Mouse (Mus musculus) retina, adult 2 months (tissue): ENCODE results near the gene Chtop.

Experiments
- DNase-seq: peaks from one replicate; pipeline ENCODE4 v3.0.0-alpha.2; 2012; ENCODE audit warnings: low read depth, low spot score

The Chtop gene

DNA sequence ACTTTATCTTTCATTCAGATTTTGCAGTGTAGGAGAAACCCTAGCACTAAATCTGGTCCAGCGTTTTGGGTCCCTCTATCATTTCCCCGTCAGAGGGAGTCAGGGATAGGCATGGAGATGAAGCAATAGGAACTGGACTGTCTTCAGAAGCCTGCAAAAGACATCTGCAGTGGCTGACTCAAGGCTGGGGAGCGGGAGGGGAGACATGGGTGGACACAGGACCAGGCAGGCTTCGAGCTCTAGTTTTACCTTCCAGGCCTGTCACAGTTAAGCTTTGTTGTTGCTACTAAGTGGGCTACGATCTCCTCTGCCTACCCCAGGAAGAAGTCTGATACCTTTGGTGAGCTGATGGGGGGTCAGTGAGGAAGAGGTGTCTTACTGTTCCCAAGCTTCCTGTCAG is 3.0 kb upstream of the Chtop start:
- no peak for DNase-seq

DNA sequence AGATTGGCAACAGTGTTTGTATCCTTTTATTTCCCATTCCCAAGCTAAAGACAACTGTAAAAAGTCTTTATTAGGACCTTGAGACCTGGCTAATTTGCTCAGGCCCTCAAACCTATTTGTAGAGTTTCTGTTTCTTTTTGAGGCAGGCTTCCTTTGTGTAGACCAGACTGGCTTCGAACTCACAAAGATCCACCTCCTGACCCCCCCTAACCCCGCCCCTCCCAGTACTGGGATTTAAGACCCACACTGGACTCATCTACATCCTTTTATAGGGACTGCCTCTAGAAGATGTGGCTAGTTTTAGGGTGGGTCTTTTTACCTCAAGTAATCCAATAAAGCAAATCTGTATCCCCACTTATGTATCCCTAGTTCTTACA is 437 bp upstream of the Chtop start:
- DNase-seq = no peak

DNA sequence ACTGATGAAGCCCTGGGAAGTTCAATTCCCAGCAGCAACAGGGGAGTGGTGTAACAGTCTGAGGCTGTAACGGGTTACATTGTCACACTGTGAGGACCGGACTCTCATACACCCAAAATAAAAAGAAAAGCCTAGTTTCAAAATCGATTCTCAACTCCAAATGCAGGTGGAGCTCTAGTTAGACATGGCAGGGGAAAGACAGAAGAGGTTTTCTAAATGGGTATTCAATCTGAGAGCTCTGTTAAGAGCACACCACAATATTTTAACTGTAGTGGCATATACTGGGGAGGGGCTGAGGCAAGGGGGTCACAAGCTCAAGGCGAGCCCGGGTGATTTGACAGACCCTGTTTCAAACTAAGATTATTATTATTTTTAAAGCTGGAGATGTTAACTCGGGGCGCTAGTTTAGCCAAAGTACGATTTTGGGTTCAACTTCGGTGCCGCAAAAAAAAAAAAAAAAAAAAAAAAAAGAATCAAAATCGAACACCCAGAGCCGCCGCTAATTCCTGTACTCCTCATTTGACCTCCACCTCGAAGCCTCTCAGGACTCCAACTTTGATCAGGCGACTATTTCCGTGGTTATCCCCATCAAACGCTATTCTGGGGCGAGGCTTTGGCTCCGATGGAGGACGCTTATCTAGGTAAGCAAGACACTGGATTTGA is 880 bp downstream of the Chtop start:
- DNase-seq = no peak

DNA sequence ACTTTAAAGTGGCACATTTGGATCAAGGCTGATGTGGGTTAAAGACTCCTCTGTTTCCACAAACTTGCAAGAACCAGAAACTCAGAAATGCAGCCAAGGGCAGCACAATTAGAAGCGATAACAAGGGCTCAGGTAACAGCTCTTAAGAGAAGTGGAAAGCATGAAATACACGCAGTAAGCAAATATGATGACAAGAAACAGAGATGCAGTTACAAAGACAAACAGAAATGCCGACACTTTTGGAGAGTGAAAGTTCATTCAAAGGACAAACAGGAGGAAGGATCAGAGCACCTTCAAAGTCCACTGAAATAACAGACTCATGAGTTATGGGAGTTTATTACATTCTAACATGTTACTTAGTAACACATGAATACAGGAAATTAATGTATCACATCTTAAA is 2.9 kb downstream of the Chtop start:
- DNase-seq = no peak

DNA sequence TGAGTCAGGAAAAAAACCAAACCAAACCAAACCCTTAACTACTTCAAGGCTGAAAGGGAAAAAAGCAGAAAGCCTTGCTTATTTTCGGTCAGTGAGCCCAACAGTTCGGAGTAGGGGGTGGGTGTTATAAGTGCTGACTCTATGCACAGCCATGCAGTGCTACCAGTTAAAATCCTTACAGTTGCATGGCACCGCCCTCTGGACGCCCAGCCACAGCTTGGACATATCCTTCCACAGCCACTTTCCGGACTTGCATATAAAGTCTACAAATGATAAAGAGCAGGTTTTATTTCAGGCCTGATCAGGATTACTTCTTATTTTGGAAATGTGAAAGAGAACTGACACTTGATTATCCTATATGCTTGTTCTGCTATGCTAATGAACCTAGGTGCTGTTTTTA is 4.1 kb downstream of the Chtop start:
- DNase-seq = no peak

DNA sequence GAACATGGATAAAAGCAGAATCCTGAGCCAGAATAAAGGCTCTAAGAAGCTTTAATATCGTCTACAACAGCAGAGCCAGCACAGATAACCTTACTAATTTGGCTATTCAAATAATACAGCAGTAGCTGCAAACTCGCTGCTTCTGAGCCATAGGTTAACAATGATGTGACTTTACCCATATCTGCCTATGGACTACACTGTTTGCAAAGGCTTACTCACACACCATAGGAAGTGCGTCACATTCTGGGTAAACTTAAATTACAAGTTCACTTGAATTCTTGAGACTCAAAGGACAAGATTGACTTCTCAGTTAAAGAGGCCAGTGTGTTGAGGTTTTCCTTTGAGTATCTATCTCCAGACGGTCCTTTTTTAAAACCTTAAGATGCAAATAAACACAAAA is 5.9 kb downstream of the Chtop start:
- DNase-seq = no peak

DNA sequence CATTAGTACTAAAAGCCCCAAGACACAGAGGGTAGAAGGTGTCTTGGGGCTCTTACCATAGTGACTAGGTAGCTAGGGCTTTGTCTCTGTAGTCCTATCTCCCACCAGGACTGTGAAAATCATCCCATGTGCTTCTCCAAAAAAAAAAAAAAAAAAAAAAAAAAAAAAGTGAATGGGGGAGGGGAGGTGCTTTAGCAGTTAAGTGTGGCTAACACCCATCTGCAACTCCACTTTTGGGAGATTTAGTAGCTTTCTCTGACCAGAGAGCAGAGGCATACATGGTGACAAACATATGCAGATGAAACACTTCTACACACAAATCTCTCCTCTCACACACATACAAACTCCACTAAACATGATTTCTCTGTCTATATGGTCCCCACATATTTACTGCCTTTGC is 11.7 kb downstream of the Chtop start:
- no peak for DNase-seq

DNA sequence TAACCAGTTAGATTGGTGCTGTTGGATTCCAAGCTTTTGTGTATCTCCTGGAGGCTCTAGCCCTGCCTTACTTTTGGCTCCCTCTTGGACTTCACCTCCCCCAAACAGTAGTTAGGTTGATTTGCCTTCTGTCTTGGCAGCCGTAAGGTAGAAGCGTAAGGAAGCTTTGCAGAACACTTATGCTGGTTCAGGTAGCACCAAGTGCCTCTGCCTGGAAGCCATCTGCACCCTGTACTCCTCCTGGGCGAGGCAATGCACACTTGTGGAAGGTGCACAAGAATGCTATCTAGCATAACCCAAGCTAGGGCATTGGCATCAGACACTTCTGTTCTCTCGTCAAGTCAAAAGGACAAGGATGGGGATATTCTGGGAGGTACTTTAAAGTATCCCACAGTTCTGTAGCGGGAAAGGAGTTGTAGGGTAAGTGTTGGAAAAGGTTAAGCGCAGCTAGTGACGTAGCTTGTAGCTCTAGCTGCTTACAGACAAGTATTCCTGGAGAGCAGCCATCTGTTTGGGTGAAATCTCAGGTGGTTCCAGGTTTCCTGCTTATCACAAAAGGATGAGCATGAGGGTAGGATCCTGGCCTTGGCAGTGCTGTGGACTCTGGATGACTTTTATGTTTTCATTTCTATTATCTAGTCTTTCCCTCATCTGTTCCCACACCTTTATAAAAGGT is 13.3 kb downstream of the Chtop start:
- DNase-seq = no peak

DNA sequence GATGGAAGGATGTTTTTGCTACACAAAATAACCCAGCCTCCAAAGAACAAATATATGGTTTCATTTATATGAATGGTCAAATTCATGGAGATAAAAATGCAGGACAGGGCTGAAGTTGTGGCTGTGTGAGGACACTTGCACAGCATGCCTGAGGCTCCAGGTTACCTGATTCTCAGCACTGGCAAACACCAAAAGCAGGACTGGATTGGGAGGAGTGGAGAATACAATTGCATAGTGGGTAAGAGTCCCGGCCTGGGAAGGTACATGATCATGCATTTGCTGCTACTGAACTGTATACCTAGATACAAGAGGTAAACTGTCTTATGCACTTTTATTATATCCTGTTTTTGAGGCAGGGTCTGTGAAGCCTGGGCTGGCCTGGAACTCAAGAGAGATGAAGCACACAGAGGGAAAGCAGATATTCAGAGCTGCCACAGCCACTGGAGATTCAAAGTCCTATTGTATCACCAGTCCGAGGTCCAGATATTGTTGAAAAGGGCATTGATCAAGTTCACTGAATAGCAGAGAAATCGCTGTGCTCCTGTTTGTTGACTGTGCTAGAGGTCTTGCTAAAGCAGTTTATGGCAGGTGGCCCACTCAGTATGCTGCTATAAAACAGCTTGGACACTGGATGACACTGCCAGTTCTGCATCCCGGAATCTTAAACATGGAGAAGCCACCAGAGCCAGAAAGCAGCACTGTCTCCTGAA is 15.3 kb downstream of the Chtop start:
- DNase-seq = no peak

DNA sequence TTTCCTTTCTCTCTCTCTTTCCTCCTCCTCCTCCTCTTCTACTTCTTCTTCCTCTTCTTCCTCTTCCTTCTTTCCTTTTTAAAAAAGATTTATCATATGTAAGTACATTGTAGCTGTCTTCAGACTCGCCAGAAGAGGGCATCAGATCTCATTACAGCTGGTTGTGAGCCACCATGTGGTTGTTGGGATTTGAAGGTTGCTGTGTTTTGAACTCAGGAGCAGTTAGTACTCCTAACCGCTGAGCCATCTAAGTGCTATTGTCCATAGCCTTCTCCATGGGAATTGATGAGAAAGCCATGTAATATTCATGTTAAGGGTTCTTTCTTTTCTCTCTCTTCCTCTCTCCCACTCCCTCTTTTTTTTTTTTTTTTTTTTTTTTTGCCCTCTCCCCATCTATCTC is 17.9 kb downstream of the Chtop start:
- DNase-seq = no peak

DNA sequence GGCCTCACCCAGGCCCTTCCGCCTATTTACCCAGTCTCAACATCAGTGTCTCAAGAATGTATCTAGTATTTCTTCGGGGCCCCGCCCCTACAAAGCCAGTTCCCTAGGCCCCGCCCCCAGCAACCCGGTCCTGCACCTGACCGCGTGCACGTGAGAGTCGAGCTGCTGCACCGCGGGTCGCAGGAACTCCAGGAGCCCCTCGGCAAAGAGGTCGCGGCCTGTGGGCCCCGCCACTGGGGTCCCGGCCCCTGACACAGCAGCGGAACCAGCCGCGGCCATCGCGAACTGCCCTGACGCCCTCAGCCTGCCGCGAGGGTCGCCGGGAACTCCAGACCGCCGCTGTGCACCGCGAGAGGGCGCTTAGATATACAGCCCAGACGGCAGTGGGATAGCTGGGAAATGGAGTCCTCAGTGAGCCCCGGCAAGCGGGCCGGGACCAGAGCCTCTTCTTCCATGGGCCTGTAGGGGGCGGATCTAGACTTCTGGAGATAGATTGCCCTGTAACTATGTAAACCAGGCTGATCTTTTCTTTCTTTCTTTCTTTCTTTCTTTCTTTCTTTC is 18.5 kb downstream of the Chtop start, which contains the start of gene Snapin:
Gene Snapin (minus strand): TSS at position 338 of the 561 bp plus-strand sequence.
- peak; percentile 84 for DNase-seq

DNA sequence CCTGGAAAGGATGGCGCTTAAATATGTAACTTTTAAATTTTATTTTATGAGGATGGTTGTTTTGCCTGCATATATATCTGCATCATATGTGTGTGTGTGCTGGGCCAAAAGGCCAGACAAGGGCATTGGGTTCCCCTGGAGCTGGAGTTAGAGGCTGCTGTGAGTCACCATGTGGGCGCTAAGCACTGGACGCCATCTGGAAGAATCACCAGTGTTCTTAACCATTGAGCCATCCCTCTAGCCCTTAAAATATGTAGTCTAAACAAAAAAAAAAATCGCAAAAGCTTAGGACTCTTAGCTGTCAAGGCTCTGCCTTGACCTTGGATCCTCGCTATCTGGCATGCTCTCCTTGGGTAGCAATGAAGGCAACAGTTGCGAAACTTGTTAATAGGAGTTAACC is 20.7 kb downstream of the Chtop start:
- DNase-seq = no peak

DNA sequence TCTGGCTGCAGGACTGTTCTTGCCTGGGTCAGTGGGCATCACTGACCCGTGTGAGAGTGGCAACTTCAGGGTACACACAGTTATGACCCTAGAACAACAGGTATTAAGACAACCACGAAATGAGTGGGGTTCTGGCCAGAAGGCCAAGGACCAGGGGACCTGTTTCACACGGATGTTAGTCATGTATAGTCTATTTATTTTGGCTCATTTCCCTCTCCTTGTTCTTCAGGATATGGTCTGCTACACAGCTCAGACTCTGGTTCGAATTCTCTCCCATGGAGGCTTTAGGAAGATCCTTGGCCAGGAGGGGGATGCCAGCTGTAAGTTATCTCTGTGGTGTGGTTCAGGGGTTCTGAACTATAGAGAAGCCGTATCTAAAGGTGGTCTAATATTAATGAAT is 22.3 kb downstream of the Chtop start:
- DNase-seq = no peak

DNA sequence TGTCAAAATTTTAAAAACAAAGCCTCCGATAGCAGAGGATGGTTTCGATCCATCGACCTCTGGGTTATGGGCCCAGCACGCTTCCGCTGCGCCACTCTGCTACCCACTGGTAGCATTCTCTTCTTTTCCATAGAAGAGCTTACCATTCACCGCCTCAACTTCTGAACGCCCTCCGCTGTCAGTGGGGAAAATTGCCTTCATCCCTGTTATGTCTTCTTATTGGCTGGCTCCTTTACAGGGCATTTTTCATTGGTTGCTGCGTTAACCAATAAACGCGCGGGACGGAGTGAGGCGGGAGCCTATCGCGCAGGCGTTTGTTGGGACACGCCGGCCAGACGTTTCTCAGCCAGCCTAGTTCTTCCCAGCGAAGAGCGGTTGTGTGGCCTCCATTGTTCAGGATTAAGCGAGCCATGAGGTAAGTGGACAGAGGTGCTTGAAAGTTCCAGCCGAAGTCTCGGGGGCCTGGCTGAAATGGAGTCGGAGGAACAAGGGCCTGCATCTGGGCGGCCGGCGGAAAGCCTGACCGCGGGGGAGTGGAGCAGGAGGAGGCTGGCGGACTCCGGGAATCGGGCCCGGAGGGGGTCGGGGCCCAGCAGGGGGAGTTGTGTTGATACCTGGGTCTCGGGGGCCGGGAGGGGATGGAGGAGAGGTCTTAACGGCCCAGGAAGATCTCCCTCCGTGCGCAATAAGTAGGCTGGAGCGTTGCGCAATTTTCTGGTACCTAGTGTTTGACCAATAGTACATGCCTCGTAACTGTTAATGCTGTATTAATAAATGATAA is 33.3 kb downstream of the Chtop start, which contains the start of gene Ilf2:
Gene Ilf2 (plus strand): TSS at position 296 of the 781 bp plus-strand sequence.
- DNase-seq = peak; percentile 96

DNA sequence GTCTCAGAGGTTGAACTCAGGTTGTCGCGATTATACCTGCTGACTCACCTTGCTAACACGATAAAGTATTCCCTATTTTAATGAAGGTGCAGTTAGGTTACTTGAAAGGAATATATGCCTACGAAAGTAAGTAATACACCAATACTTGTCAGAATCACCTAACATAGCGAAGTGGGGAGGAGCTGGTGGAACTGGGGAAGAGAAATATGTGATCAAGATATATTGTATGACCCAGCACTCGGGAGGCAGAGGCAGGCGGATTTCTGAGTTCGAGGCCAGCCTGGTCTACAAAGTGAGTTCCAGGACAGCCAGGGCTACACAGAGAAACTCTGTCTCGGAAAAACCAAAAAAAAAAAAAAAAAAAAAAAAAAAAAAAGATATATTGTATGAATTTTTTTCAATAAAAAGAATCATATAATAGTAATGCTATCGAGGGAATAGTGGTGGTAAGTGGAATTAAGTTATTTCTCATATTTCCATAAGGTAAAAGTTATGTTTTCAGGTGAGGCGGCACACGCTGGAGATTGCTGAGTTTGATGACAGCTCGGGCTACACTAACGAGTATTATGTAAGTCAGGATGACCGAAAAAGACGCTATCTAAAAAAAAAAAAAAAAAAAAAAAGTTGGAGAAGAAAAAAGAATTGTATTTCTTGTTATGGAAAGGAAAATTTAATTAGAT is 34.0 kb downstream of the Chtop start:
- DNase-seq = no peak

DNA sequence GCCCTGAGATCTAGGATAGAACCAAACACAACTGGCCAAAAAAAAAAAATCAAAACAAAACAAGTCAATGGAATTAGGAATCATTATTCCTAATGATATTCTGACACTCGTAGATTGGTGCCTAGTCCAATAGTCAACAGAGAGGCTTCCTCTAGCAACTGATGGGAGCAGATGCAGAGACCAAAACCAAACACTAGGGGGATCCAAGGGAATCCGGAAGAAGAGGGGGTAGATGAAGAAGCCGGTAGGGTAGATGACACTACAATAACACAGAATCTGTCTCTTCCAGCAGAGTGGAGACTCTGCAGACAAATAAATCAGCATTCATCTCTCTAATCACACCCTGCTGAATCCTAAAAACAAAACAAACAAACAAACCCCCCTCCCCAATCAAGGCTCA is 37.1 kb downstream of the Chtop start:
- DNase-seq = no peak

DNA sequence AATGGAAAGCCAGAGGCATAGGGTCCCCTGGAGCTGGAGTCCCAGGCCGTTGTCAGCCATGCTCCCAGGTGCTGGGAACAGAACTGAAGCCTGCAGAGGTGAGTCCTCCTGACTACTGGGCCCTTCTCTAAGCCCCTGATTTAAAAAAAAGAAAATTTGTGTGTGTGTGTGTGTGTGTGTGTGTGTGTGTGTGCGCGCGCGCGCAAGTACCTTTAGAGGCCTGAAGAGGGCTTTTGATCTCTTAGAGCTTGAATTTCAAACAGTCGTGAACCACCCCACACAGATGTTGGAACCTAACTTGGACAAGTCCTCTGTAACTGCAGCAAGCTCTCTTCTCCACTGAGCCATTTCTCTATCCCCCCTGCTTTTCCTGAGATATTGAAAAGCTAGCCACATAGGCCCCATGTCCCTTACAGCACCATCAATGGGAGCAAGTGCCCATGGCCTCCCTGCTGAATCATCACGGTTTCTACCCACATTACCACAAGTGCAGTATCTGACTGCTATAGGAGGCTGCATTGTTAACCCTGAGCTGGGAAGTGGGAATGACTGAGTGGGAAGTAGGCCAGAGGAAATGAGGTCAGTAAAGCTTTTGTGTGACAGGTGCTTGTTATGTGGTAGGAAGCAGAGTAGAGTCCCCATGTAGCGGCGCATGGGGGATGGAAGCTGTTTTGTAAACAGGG is 41.5 kb downstream of the Chtop start:
- DNase-seq = no peak

DNA sequence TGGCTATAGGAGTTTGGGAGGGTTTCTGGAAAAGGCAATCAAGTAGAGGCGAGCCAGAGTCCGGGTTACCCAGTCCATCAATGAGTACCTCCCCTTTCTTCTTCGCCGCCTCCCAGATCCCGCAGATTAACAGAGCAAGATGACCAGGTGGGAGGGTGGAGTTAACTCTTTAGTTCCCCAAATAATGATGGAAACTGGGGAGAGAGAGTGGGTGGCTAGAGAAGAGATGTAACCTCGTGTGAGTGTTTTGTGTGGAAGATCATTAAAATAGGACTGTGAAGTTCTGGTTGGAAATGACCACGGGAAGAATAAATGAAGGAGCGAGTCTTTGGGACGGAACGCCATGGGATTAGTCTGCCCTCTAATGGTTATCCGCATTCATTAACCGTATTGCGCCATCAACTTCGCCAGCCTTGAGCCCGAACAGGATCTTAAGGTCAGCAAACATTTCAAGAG is 43.0 kb downstream of the Chtop start:
- DNase-seq = peak; percentile 39

DNA sequence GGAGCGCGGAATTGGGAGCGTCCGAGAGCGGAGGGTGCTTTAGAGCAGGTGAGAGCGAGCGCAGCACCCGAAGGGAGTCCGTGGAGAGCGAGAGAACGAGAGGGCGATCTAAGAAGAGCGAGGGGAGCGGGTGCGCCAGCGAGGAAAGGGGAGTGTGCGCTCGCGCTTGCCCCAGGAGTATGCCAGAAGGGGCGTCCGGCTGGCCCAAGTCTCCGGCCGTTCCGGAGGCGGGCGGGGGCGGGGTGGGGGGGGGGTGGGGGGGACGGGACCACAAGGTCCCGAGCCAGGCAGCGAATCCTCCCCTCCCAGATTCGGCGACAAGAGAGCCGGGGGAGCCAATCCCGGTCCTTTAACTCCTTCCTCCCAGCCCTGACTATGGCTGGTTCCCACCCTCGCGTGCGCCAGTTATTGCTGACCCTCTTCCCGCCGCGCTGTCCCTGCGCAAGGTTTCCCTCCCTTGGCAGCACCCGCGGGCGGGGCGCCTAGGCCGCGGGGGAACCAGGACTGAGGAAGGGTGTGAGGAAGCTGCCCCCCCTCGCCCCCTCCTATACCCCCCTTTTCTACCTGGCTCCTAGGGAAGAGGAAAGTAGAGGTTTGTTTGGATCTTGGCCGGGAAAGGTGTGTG is 43.5 kb downstream of the Chtop start, which contains the start of gene Npr1:
Gene Npr1 (minus strand): TSS at position 181 of the 625 bp plus-strand sequence.
- DNase-seq = no peak
